Mouse (Mus musculus) lung, adult 2 months (tissue): ENCODE measurements around the gene Arhgap10.

Source experiments
- CTCF ChIP-seq: fragments of 200-500 bp; IDR thresholded peaks from 2 replicates; pipeline ENCODE4 v1.5.1; 2011; ENCODE audit warnings: mild to moderate bottlenecking, low read length, control low read depth; ENCODE audit not compliant: insufficient read depth
- POLR2A ChIP-seq: fragments of 200-500 bp; IDR thresholded peaks from 2 replicates; pipeline ENCODE4 v1.6.1; 2011; ENCODE audit warnings: low read depth, mild to moderate bottlenecking, control low read depth, low read length, borderline replicate concordance; ENCODE audit errors: extremely low read depth

DNA sequence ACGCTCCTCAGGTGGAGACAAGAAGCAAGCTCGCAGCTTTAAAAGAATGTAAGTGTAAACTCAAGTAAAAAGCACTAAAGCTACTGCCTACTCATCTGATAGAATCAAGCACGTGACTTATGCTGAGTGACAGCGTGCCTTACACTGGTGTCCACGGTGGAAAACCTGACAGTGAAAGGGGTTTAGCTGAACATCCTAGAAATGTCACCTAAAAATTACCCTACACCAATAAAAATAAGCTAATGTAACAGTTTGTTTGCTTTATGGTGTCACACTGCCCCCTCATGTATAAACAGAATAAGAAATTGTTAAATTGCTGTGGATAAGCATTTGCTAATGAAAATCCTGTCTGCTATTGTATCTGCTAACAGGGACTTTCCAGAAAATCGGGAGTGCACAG lies 206.0 kb downstream of the Arhgap10 start:
- TF ChIP-seq CTCF (no peak), POLR2A (no peak)
